ENCODE assay signal across 12 mouse cellular contexts in genomic region chr19:4454040-4454439, GRCm38 (mm10). TPM values are rescaled to one million over a fixed set of nuclear protein-coding genes. Genes with fewer than 3 reads are reported as not detected.
"Had no signal": no experiment of that assay in that cellular context is flagged by ENCODE, and none has a peak within 500 bp of the region (broad histone marks: within the 10 kb centered on the region; RNA-seq: fewer than 3 reads in every experiment).

No protein-coding gene starts in this region.

RNA-seq across cellular contexts. Expression of gene Rhod, which starts 14.8 kb away (rescaled TPM):
- total RNA-seq: megakaryocyte, adult 5-6 weeks; megakaryocyte-erythroid progenitor cell, adult 5-6 weeks had no signal

RNA-seq across cellular contexts. Expression of gene Syt12, which starts 23.2 kb away (rescaled TPM):
- total RNA-seq: megakaryocyte, adult 5-6 weeks; megakaryocyte-erythroid progenitor cell, adult 5-6 weeks had no signal

RNA-seq across cellular contexts. Expression of gene 2010003K11Rik, which starts 44.3 kb away (rescaled TPM):
- total RNA-seq: megakaryocyte, adult 5-6 weeks; megakaryocyte-erythroid progenitor cell, adult 5-6 weeks had no signal
- polyA plus RNA-seq: lung, embryonic 14.5 days; lung, embryonic 16.5 days; midbrain, embryonic 10.5 days; midbrain, embryonic 12.5 days; midbrain, embryonic 14.5 days; midbrain, embryonic 16.5 days; neural tube, embryonic 11.5 days; neural tube, embryonic 13.5 days; stomach, embryonic 14.5 days; thymus, postnatal 0 days had no signal
